Mouse (Mus musculus): ENCODE data around the gene Tbpl1. TPM values are rescaled to one million over a fixed set of nuclear protein-coding genes. Genes with fewer than 3 reads are reported as not detected.

The Tbpl1 gene
- polyA plus RNA-seq, 1 experiment from 2014 or later: 17.9 TPM

DNA sequence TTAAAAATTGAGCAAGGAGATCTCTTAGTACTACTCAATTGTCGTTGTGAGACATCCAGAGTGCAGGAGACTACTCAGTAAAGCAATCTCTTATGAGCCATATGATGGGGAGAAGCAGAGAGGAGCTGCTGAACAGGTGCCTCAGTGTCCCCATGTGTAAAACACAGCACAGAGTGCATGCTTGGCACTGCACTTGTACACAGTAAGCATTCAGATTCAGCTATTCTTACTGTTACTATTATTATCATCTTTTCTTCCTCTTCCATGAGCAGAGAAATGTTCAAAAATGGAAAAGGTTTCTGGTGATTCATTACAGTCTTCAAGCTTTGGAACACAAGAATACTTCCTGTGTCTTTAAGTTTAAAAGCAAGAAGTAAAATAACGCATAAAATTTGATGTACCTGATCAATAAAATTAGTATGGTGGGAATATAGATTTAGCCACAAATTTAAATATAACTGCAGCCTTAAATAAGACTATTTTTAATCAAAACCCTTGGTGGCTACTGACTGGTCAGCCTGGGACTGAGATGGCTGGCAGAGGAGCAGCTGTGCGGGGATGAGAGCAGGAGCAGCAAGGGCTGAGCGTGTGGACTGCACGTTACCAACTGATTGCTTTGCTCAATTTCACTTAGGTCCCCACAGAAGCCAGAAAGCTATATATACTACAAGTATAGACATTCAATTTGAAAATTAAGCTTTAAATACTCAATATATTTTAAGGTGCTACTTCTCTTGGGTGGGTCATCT is 10.8 kb downstream of the Tbpl1 start:
- no peak for ATAC-seq (ENCODE audit: low read depth)
- WGBS (ENCODE audit: insufficient replicate concordance): 74% methylated on average over 5 of the region's 5 CpGs

GRCm38 (mm10) chr10:22718475-22718874 is 13.3 kb downstream of the Tbpl1 start:
- no peak overlapping the region for H3K4me2 ChIP-seq (ENCODE audit: low read depth, low read length)
- no peaks in the 10 kb centered on the region for H3K27me3 ChIP-seq (ENCODE audit: control insufficient read depth, insufficient read depth, low read depth, low read length)
- ATAC-seq (ENCODE audit: low read depth): no peak
- H3K36me3 ChIP-seq (ENCODE audit: control insufficient read depth, insufficient read depth): no peaks in the 10 kb centered on the region
- no peak overlapping the region for H3K4me3 ChIP-seq (ENCODE audit: low read depth, low read length)
- H3K9ac ChIP-seq (ENCODE audit: low read depth, low read length): no peak overlapping the region
- H3K9me3 ChIP-seq (replicated peaks; ENCODE audit: control insufficient read depth, low read length): no peaks in the 10 kb centered on the region
- H3K27ac ChIP-seq (ENCODE audit: low read length): no peak overlapping the region
- no peaks in the 10 kb centered on the region; the same call in 1 of the 2 replicates for H3K4me1 ChIP-seq (ENCODE audit: control insufficient read depth, low read depth, low read length)
- 41% methylated on average over 4 of the region's 4 CpGs for WGBS (ENCODE audit: insufficient replicate concordance)

More for the DNA sequence above, 10.8 kb downstream of the Tbpl1 start:
- H3K9ac ChIP-seq (ENCODE audit: low read depth, low read length): no peak overlapping the region
- H3K9me3 ChIP-seq (replicated peaks; ENCODE audit: control insufficient read depth, low read length): no peaks in the 10 kb centered on the region
- no peak overlapping the region for H3K4me3 ChIP-seq (ENCODE audit: low read depth, low read length)
- no peaks in the 10 kb centered on the region for H3K36me3 ChIP-seq (ENCODE audit: control insufficient read depth, insufficient read depth)
- H3K4me1 ChIP-seq (ENCODE audit: control insufficient read depth, low read depth, low read length): no peaks in the 10 kb centered on the region; the same call in 1 of the 2 replicates
- no peaks in the 10 kb centered on the region for H3K27me3 ChIP-seq (ENCODE audit: control insufficient read depth, insufficient read depth, low read depth, low read length)
- H3K4me2 ChIP-seq (ENCODE audit: low read depth, low read length): no peak overlapping the region
- H3K27ac ChIP-seq (ENCODE audit: low read length): no peak overlapping the region

- no peak for ATAC-seq (ENCODE audit: low read depth)
- WGBS (ENCODE audit: insufficient replicate concordance): 65% methylated on average over 4 of the region's 4 CpGs
- Histone ChIP-seq H3K36me3 (ENCODE audit: control insufficient read depth, insufficient read depth) (no peaks in the 10 kb centered on the region), H3K9ac (ENCODE audit: low read depth, low read length) (no peak overlapping the region), H3K9me3 (replicated peaks; ENCODE audit: control insufficient read depth, low read length) (no peaks in the 10 kb centered on the region), H3K27me3 (ENCODE audit: control insufficient read depth, insufficient read depth, low read depth, low read length) (no peaks in the 10 kb centered on the region), H3K4me2 (ENCODE audit: low read depth, low read length) (no peak overlapping the region), H3K27ac (ENCODE audit: low read length) (no peak overlapping the region), H3K4me1 (ENCODE audit: control insufficient read depth, low read depth, low read length) (no peaks in the 10 kb centered on the region), H3K4me3 (ENCODE audit: low read depth, low read length) (no peak overlapping the region)
These were observed 17.2 kb downstream of the Tbpl1 start for GRCm38 (mm10) chr10:22714520-22714919.

DNA sequence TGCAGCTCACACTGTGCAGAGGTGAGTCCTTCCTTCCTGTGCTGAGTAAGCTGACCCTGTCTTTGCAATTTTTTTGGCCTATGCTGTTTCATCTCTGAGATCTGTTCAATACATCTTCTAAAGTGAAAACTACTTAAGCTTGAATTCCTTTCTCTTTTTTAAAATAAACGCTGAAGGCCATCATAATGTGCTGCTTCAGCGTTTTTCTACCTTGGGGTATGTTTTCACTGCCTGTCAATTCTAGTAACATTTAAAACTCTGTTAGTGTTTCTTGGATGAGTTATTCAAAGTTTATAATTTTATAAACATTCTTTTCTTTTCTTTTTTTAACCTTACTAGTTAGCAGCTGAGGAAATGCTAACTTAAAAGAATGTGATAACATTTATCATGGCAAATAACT is 18.8 kb downstream of the Tbpl1 start:
- Histone ChIP-seq H3K36me3 (ENCODE audit: control insufficient read depth, insufficient read depth) (no peaks in the 10 kb centered on the region), H3K27ac (ENCODE audit: low read length) (no peak overlapping the region), H3K4me1 (ENCODE audit: control insufficient read depth, low read depth, low read length) (no peaks in the 10 kb centered on the region), H3K27me3 (ENCODE audit: control insufficient read depth, insufficient read depth, low read depth, low read length) (no peaks in the 10 kb centered on the region), H3K4me3 (ENCODE audit: low read depth, low read length) (no peak overlapping the region), H3K4me2 (ENCODE audit: low read depth, low read length) (no peak overlapping the region), H3K9me3 (replicated peaks; ENCODE audit: control insufficient read depth, low read length) (no peaks in the 10 kb centered on the region), H3K9ac (ENCODE audit: low read depth, low read length) (no peak overlapping the region)
- WGBS (ENCODE audit: insufficient replicate concordance): 81% methylated on average over 2 of the region's 2 CpGs
- ATAC-seq (ENCODE audit: low read depth): no peak

GRCm38 (mm10) chr10:22710173-22710777 is 21.5 kb downstream of the Tbpl1 start:
- H3K36me3 ChIP-seq (ENCODE audit: control insufficient read depth, insufficient read depth): peaks cover 10% of the 10 kb centered on the region

GRCm38 (mm10) chr10:22708190-22708843 is 23.4 kb downstream of the Tbpl1 start:
- Histone ChIP-seq H3K4me2 (ENCODE audit: low read depth, low read length) (no peak overlapping the region), H3K9me3 (replicated peaks; ENCODE audit: control insufficient read depth, low read length) (no peaks in the 10 kb centered on the region), H3K36me3 (ENCODE audit: control insufficient read depth, insufficient read depth) (peaks cover 10% of the 10 kb centered on the region), H3K9ac (ENCODE audit: low read depth, low read length) (no peak overlapping the region), H3K27me3 (ENCODE audit: control insufficient read depth, insufficient read depth, low read depth, low read length) (no peaks in the 10 kb centered on the region), H3K4me1 (ENCODE audit: control insufficient read depth, low read depth, low read length) (no peaks in the 10 kb centered on the region), H3K4me3 (ENCODE audit: low read depth, low read length) (no peak overlapping the region), H3K27ac (ENCODE audit: low read length) (no peak overlapping the region)
- ATAC-seq (ENCODE audit: low read depth): no peak
- WGBS (ENCODE audit: insufficient replicate concordance): 78% methylated on average over 7 of the region's 7 CpGs

More at GRCm38 (mm10) chr10:22710173-22710777, 21.5 kb downstream of the Tbpl1 start:
- H3K4me1 ChIP-seq (ENCODE audit: control insufficient read depth, low read depth, low read length): no peaks in the 10 kb centered on the region
- no peak for ATAC-seq (ENCODE audit: low read depth)
- no peaks in the 10 kb centered on the region for H3K27me3 ChIP-seq (ENCODE audit: control insufficient read depth, insufficient read depth, low read depth, low read length)
- H3K9ac ChIP-seq (ENCODE audit: low read depth, low read length): no peak overlapping the region
- no peak overlapping the region for H3K4me2 ChIP-seq (ENCODE audit: low read depth, low read length)
- H3K9me3 ChIP-seq (replicated peaks; ENCODE audit: control insufficient read depth, low read length): no peaks in the 10 kb centered on the region
- 83% methylated on average over 13 of the region's 13 CpGs for WGBS (ENCODE audit: insufficient replicate concordance)
- H3K4me3 ChIP-seq (ENCODE audit: low read depth, low read length): no peak overlapping the region
- no peak overlapping the region for H3K27ac ChIP-seq (ENCODE audit: low read length)

GRCm38 (mm10) chr10:22703844-22704243 is 27.9 kb downstream of the Tbpl1 start:
- H3K9ac ChIP-seq (ENCODE audit: low read depth, low read length): no peak overlapping the region
- H3K4me3 ChIP-seq (ENCODE audit: low read depth, low read length): no peak overlapping the region
- peaks cover 10% of the 10 kb centered on the region for H3K36me3 ChIP-seq (ENCODE audit: control insufficient read depth, insufficient read depth)
- no peak overlapping the region for H3K4me2 ChIP-seq (ENCODE audit: low read depth, low read length)
- WGBS (ENCODE audit: insufficient replicate concordance): 79% methylated on average over 6 of the region's 6 CpGs
- H3K27ac ChIP-seq (ENCODE audit: low read length): no peak overlapping the region
- H3K27me3 ChIP-seq (ENCODE audit: control insufficient read depth, insufficient read depth, low read depth, low read length): no peaks in the 10 kb centered on the region
- ATAC-seq (ENCODE audit: low read depth): no peak
- no peaks in the 10 kb centered on the region for H3K4me1 ChIP-seq (ENCODE audit: control insufficient read depth, low read depth, low read length)
- H3K9me3 ChIP-seq (replicated peaks; ENCODE audit: control insufficient read depth, low read length): no peaks in the 10 kb centered on the region

- no peak for ATAC-seq (ENCODE audit: low read depth)
- no peak overlapping the region for H3K9ac ChIP-seq (ENCODE audit: low read depth, low read length)
- H3K4me2 ChIP-seq (ENCODE audit: low read depth, low read length): no peak overlapping the region
- no peak overlapping the region for H3K4me3 ChIP-seq (ENCODE audit: low read depth, low read length)
- no peaks in the 10 kb centered on the region for H3K9me3 ChIP-seq (replicated peaks; ENCODE audit: control insufficient read depth, low read length)
- peaks cover 3% of the 10 kb centered on the region for H3K36me3 ChIP-seq (ENCODE audit: control insufficient read depth, insufficient read depth)
- no peaks in the 10 kb centered on the region for H3K27me3 ChIP-seq (ENCODE audit: control insufficient read depth, insufficient read depth, low read depth, low read length)
- no peak overlapping the region for H3K27ac ChIP-seq (ENCODE audit: low read length)
- WGBS (ENCODE audit: insufficient replicate concordance): 77% methylated on average over 12 of the region's 12 CpGs
- H3K4me1 ChIP-seq (ENCODE audit: control insufficient read depth, low read depth, low read length): no peaks in the 10 kb centered on the region
These were observed 30.0 kb downstream of the Tbpl1 start for GRCm38 (mm10) chr10:22701485-22702315.
